Mouse (Mus musculus) G1E (cell line): ENCODE results near the gene Cct5.

Source experiments
- CTCF ChIP-seq: IDR thresholded peaks from 2 replicates; pipeline ENCODE4 v1.5.1; 2012; ENCODE audit warnings: low read depth, low read length, inconsistent platforms, mixed read lengths
- GATA1 ChIP-seq: IDR thresholded peaks from 2 replicates; pipeline ENCODE4 v1.6.1; 2012; ENCODE audit warnings: borderline replicate concordance, low read length, inconsistent platforms, mixed read lengths

DNA sequence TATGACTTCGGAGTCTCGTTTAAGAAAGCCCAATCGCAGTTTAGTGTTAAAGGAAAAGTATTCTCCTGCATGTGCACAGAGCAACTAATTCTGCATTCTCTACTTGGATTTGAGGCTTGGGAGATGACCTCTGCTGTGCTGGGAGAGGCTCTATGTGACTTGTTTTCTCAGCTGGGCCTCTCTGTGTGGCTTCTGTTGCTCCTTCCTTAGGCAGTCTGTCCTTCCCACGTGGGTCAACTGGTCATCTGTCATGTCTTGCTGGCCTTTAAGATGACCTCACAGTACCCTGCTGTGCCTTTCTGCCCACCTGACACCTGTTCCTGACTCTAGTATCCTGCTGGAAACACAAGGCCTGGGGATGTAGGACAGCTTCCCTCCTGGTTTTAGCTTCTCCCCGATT, 25.5 kb downstream of the Cct5 start:
- no peak for TF ChIP-seq GATA1
- no peak for TF ChIP-seq CTCF
